ENCODE assay signal across 22 mouse cellular contexts in genomic region chr9:13513135-13513534, GRCm38 (mm10).
DNase-seq lines count a peak whose midpoint lies in the region; ATAC-seq lines count a peak whose summit lies in the region.
"Had no signal": no experiment of that assay in that cellular context is flagged by ENCODE, and none has a peak within 500 bp of the region (broad histone marks: within the 10 kb centered on the region; RNA-seq: fewer than 3 reads in every experiment).

No protein-coding gene starts in this region.

- 37% methylated on average over 5 of the region's 5 CpGs for WGBS in heart, embryonic 11.5 days (ENCODE audit: insufficient replicate concordance)
- 32% methylated on average over 5 of the region's 5 CpGs for WGBS in kidney, embryonic 14.5 days

- H3K4me2 ChIP-seq in heart, embryonic 11.5 days = no peak overlapping the region
- no peak overlapping the region for H3K4me2 ChIP-seq in kidney, embryonic 14.5 days (replicated peaks; ENCODE audit: low read depth, low read length)
- H3K4me2 ChIP-seq: heart, embryonic 13.5 days; hindbrain, embryonic 14.5 days; limb, embryonic 13.5 days; liver, embryonic 12.5 days had no signal

- no peaks in the 10 kb centered on the region for H3K27me3 ChIP-seq in heart, embryonic 11.5 days (ENCODE audit: control insufficient read depth, insufficient read depth, low read length)
- H3K27me3 ChIP-seq in kidney, embryonic 14.5 days (ENCODE audit: control insufficient read depth, insufficient read depth, low read length) = no peaks in the 10 kb centered on the region
- H3K27me3 ChIP-seq: heart, embryonic 13.5 days; limb, embryonic 13.5 days; liver, embryonic 12.5 days had no signal

- H3K9me3 ChIP-seq in heart, embryonic 11.5 days (replicated peaks; ENCODE audit: control insufficient read depth, low read length) = no peaks in the 10 kb centered on the region
- no peaks in the 10 kb centered on the region for H3K9me3 ChIP-seq in kidney, embryonic 14.5 days (ENCODE audit: control insufficient read depth, low read length)
- H3K9me3 ChIP-seq: forebrain, embryonic 10.5 days; heart, embryonic 13.5 days; limb, embryonic 13.5 days; liver, embryonic 12.5 days had no signal

- H3K9ac ChIP-seq in heart, embryonic 11.5 days (ENCODE audit: low read depth, low read length) = no peak overlapping the region
- no peak overlapping the region for H3K9ac ChIP-seq in kidney, embryonic 14.5 days (ENCODE audit: low read depth, low read length)
- H3K9ac ChIP-seq: heart, embryonic 13.5 days; hindbrain, embryonic 14.5 days; limb, embryonic 13.5 days; liver, embryonic 12.5 days had no signal

- H3K4me3 ChIP-seq in heart, embryonic 11.5 days (ENCODE audit: low read depth, low read length) = no peak overlapping the region
- no peak overlapping the region for H3K4me3 ChIP-seq in kidney, embryonic 14.5 days (ENCODE audit: low read length)
- H3K4me3 ChIP-seq: forebrain, embryonic 10.5 days; heart, embryonic 13.5 days; limb, embryonic 13.5 days; liver, embryonic 12.5 days had no signal

- peak; percentile 94 for DNase-seq in heart, adult 11 months
- no peak for DNase-seq in kidney, adult 8-10 months
- DNase-seq in retina, postnatal 1 day = peak; percentile 41
- DNase-seq in retina, embryonic 14.5 days (ENCODE audit: low spot score) = no peak
- no peak for DNase-seq in thymus, postnatal 0 days (ENCODE audit: low spot score)
- DNase-seq: cerebellum, adult 11 months; cerebellum, adult 9-11 months; kidney, postnatal 36 days; lung, adult 18-20 months; lung, postnatal 14 days; midbrain, embryonic 14.5 days; thymus, postnatal 25 days had no signal

- peaks cover 9% of the 10 kb centered on the region for H3K4me1 ChIP-seq in heart, embryonic 11.5 days (ENCODE audit: control insufficient read depth, insufficient read depth, low read length)
- H3K4me1 ChIP-seq in kidney, embryonic 14.5 days (ENCODE audit: control insufficient read depth, insufficient read depth, low read length) = peaks cover 10% of the 10 kb centered on the region

- H3K27ac ChIP-seq in heart, embryonic 11.5 days (ENCODE audit: low read depth, low read length) = no peak overlapping the region
- no peak overlapping the region for H3K27ac ChIP-seq in kidney, embryonic 14.5 days (ENCODE audit: low read depth, low read length)
- H3K27ac ChIP-seq: forebrain, embryonic 10.5 days; heart, embryonic 13.5 days; hindbrain, embryonic 14.5 days; limb, embryonic 13.5 days; liver, embryonic 12.5 days had no signal

- H3K36me3 ChIP-seq in heart, embryonic 11.5 days (ENCODE audit: control insufficient read depth, insufficient read depth, low read length) = no peaks in the 10 kb centered on the region
- H3K36me3 ChIP-seq in kidney, embryonic 14.5 days (ENCODE audit: control insufficient read depth, insufficient read depth, low read length) = no peaks in the 10 kb centered on the region
- H3K36me3 ChIP-seq: forebrain, embryonic 10.5 days; heart, embryonic 13.5 days; limb, embryonic 13.5 days; liver, embryonic 12.5 days had no signal

- no peak for ATAC-seq in heart, embryonic 11.5 days (replicated peaks; ENCODE audit: insufficient number of reproducible peaks, low FRiP score, low TSS enrichment)
- ATAC-seq in kidney, embryonic 14.5 days (ENCODE audit: low FRiP score, low TSS enrichment) = peak; percentile 35; the same call in 1 of the 2 replicates
- ATAC-seq: activated CD4-positive, CD25-positive, alpha-beta regulatory T cell, adult 4 months; forebrain, embryonic 16.5 days; inflammation-experienced regulatory T-cells, adult 6 months; liver, embryonic 12.5 days had no signal

Comparison
In these comparisons a context has a peak if more than half of its experiments do, and no peak if none do; other contexts are left out.
1. DNase-seq: peak in heart, adult 11 months (single experiment) and retina, postnatal 1 day (single experiment); none in kidney, adult 8-10 months (0 of 2), retina, embryonic 14.5 days (single experiment) and thymus, postnatal 0 days (single experiment).